Mouse (Mus musculus): ENCODE measurements around the gene Gm49353.

The Gm49353 gene

DNA sequence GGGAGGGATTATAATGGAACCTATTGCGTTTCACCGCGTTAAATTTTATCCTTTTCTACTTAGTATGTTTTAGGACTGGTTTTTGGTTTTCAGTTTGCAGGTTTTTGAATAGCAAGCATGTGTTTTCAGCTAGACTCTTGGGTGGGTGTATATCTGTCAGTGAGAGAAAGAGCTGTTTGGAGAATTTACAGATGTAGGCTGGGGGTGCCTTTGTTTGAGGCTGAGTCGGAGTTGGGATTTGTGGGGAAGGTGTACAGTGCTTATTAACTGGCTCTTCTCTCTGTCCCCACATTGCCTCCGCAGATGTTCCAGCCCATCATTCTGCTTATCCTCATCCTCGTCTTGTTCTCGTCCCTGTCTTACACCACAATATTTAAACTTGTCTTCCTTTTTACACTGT is at the start of gene Gm49353:
Gene Gm49353, plus strand, starts transcription at position 313 of the 400 bp plus-strand sequence.
- DNase-seq: no peak

DNA sequence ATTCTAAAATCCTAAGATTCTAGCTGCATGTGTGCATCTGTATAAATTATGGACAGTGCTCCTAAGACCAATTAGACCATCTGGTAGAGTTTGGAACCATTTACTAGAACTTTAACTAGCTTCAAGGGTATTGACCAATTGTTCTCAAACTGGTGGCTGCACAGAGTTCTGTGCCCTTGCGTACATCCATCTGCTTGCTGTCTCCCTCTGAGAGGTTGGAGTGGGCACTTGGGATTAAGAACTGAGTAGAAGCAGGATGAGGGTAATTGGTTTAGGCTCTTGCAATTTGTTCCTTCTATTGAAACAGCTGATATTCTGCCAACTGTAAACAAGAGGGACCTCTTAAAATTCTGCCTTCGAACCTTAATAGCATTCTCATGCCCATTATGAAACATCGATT is 43.5 kb upstream of the Gm49353 start:
- DNase-seq: no peak

DNA sequence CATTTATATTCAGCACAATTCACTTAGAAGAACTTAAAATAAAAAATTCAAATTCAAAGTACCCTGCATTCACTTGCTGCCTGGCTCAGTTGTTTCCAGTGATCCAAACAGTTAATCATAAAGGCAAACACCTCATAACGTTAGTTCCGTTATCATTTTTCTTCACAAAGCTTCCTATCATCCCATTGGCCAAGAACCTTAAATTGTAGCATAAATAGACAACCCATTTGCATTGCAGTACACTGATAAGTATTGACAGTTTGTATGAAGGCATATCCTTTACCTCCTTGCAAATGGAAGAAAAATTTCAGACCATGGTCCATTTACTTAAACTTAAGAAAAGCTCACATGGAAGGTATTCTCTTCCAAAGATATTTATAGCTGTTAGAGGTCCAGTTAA is 37.1 kb upstream of the Gm49353 start:
- no peak for DNase-seq

DNA sequence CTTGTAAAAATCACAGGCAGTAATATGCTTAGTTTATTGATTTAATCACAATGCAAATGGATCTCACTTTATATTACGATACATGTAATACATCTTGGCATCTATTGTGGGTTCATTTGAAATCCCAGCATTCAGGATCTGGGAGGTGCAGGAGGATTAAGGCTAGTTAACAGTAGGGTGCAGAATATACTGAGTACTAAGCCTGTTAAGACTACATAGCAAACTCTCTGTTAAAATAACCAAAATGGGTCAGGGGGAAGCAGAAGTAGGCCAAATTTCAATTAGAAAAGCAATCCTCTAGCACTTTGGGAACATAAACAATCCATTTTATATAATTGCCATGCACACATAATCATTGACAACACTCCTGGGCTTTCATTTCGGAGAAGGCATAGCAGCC is 25.0 kb upstream of the Gm49353 start:
- no peak for DNase-seq

DNA sequence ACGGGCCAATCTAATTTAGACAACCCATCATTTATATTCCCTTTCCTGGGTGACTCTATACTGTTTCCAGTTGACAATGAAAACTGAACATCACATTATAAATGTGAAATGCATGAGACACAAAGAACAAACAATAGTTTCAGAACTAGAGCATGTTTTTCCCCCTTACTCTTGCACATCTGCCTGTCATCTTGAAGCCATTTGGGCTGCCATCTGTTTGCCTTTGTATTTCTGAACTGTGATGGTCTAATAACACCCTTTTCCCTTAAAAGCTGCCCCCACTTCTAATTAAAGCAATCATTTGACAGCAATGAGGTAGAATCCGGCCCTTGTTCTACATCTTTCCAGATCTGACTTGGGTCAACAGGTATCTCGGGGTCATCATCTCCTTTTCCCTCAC is 23.1 kb upstream of the Gm49353 start:
- DNase-seq: no peak

DNA sequence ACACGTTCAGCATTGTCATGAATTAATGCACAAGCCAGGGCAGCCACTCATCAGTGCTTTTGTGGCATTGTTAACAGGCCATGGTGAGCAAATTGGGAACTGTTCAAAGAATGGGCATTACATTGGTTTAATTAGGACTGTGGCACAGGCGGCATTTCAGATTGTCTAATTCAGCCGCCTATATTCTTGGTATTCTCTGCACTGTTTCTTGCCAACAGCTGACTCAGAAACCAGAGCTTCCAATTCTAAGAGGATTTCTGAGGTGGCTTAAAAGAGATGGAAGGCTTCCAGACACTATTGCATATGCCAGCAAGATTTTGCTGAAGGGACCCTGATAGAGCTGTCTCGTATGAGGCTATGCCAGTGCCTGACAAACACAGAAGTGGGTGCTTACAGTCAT is 21.9 kb upstream of the Gm49353 start:
- no peak for DNase-seq

DNA sequence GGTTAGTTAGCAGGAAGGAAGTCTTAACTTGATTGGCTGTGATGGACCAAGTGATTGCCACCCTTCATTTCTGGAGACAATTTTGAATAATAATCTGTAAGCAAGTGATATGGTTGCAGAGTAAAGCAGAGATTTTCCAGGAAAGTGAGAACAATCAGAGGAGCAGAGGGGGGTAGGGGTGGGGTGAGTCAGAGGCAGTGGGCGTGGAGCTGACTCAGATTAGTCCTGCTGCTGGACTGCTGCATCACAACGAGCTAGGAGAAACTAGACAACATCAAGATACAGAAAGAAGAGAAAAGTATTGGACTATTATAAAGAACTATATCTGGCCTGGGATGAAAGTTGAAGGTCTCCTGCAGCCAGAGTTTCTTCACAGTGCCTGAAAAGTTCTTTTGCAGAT is 20.8 kb upstream of the Gm49353 start:
- DNase-seq: no peak

DNA sequence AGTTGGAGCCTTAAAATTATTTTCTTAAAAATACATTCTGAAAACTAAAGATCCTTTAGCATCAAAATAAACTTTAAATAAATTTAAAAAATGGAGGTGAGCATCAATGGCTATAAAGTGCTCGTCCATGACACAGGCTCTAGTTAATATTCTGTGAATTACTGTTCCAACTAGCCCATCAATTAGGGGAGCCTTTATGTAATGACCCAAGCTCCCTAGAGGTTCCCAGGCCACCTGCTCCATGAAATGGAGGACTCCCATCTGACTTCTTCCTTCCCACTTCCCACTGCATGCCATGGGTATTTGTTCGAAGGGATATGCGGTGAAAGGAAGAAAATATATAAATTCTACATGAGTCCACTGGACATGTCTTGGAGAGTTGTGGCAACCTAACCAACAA is 18.5 kb upstream of the Gm49353 start:
- no peak for DNase-seq

DNA sequence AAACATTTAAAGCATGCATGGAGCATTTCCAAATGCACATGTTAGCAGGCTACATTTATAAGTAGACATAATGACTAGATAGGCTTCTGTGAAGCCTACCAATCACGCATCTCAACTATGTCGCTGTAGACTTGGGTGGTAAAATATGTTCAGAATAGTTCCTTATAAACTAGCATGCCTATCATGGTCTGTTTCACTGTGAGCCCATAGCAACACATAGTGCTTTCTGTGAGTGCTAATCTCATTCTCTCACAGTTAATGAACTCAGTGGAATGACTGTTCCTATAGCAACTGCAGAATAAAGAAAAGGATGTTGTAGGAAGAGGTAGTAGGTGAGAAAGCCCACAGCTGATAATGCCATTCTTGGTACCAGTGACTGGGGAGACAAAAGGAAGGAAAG is 17.7 kb upstream of the Gm49353 start:
- no peak for DNase-seq

DNA sequence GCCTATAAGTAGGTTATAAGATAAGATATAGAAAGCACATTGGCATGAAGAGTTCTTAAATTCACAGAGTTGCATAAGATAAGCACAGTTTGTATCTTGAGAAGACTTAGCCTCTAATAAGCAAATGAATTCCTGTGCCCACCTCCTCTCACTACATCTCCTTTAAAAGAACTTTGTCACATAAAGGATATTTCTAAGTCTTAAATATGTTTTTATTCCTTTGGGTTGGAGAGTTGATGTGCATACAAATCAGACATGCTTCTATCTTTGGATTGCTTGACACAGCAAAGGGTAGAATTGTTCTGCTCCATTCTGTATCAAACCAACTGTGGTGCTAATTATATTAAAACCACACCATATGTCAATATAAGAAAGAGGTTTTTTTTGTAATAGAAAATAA is 5.0 kb upstream of the Gm49353 start:
- no peak for DNase-seq

DNA sequence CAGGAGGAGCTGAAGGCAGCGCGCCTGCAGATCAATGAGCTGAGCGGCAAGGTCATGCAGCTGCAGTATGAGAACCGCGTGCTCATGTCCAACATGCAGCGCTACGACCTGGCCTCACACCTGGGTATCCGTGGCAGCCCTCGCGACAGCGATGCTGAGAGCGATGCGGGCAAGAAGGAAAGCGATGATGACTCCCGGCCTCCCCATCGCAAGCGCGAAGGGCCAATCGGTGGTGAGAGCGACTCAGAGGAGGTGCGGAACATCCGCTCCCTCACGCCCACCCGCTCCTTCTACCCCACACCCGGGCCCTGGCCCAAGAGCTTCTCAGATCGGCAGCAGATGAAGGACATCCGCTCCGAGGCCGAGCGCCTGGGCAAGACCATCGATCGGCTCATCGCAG is 1.9 kb upstream of the Gm49353 start:
- no peak for DNase-seq

DNA sequence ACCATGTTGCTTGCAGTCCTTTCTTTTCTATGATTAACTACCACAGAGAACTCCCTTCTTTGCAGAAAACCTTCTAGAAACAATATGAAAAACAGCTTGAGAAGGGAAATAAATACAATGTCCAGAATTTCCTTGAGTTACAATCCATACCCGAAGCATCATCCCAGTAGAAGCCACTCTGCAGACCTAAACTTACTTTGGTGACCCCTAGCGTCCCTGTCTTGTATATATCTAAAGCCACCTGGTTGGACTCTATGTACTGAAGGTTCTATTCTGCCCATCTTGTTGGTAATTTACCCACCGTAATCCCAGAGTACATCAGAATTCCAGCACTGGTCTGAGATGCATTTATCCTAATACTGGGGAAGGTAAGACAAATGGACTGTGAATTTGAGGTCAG is 1.1 kb downstream of the Gm49353 start:
- DNase-seq: no peak

DNA sequence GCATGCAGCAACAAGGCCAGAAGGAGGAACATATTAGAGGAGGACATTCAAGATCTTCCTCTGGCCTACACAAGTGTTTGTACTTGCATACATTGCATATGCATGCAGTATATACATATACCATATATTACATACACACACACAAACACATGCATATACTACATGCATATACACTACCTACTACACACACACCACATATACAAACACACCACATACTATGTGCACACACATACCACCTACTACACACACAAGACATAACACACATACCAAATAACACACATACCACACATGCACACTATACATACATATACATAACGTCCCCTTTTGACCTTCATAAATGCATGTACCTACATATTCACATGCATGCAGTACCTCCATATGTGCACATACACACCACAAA is 1.9 kb downstream of the Gm49353 start:
- DNase-seq: no peak

DNA sequence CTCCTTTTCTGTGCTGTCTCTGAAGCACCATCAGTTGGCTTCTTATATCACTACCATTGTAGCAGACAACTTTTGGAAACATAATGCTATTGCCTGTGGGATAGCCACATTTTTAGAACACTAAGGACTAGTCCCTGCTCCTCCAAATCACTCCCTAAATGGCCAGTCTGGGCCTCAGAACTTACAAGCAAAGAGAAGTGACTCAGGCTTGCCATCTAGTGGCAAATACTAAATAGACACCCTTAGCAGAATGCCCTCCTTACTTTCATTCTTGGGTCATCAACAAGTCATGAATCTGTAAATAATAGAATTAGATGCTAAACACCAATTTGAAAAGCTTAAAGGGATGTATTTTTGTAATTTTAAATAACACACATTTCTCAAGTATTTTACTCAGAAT is 8.0 kb downstream of the Gm49353 start:
- DNase-seq: peak; percentile 51 to 54

DNA sequence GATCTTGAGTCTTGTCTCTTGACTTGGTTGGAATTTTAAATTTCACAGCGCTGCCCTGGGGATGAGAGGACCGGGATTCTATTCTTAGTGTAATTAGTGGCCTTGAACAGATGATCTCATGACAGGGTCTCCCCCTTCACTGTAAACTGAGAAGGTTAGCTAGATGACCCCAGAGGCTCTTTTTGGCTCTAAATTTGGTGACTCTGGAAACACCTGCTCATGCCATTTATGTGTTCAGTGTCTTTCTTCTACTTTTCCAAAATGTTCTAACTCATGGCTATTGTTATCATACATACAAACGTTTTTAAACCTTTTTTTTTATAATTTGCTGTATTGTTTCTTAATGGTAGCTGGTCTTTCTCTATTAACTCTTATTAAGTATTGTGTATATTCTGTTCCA is 10.0 kb downstream of the Gm49353 start:
- no peak for DNase-seq

DNA sequence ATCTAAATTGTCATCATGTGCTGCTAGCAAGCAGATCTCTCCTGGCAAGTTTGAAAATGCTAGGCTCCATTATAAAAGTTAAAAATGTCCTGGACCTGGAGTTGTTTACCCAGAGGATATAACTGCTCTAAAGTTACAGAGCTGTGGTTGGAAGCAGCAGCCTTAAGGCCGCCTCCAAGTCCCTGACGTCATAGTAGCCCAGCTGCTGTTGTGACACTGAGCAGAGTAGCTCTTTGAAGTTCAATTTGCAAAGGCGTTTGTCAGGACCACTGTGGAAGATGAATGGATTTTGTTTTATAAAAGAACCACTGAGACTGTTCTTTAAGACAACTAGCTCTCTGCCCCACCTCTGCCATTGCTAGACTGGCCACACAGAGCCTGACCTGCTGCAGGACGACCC is 12.7 kb downstream of the Gm49353 start, which contains the start of gene 9330159F19Rik:
Gene 9330159F19Rik, plus strand, starts transcription at position 154 of the 400 bp plus-strand sequence.
- DNase-seq: no peak

DNA sequence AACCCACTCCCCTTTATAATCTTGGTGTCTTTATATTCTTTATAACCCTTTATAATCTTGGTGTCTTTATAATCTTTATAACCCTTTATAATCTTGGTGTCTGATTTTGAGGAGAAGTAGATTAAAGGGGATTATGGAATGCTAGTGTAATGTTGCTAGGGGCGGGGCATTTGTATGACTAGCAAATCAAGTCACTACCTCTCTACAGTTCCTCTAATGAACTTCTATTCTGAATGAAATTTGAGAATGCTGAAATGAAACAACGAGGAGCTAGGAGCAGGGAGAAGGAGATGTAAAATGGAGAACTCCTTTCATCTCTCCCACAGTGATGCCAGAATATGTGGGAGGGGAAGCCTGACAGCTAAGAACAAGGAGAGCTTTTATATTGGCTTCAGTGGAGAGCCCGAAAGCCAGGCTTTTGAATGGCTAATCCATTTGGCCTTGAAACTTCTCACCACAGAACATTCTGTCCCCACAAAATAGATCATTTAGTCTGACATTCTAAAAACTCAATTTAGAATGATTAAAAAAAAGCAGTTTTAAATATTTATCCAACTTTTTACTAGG is 14.9 kb downstream of the Gm49353 start:
- DNase-seq: no peak

DNA sequence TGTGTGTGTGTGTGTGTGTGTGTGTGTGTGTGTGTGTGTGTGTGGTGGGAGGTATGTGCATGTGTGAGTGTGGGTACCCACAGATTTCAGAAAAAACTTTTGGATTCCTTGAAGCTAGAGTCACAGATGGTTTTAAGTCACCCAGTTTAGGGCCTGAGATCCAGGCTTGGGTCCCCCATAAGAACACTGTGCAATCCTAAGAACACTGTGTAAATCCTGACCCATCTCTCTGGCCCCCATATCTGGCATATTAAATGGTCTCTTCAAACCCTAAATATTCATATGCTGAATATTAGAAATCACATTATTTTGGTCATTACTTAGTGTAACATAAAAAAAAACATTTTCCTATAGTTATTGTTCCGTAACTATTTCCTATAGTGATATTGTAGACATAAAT is 18.2 kb downstream of the Gm49353 start:
- no peak for DNase-seq

DNA sequence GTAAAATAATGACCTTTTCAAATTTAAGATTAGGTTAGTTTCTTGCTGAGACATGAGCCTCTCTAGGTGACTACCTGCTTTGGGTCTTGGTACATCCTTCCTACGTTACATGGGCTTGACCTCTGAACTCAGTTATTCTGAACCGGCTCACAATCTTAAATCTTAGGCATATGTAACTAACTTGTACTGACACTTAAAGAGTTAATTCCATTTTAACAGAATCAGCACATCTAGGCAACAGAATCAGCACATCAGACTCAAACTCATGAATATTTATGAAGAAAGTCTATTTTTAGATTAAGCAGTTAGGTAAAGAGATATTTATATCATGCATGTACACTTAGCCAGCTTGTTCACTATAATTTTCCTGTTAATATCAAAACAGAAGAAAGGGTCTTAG is 18.7 kb downstream of the Gm49353 start:
- DNase-seq: no peak

DNA sequence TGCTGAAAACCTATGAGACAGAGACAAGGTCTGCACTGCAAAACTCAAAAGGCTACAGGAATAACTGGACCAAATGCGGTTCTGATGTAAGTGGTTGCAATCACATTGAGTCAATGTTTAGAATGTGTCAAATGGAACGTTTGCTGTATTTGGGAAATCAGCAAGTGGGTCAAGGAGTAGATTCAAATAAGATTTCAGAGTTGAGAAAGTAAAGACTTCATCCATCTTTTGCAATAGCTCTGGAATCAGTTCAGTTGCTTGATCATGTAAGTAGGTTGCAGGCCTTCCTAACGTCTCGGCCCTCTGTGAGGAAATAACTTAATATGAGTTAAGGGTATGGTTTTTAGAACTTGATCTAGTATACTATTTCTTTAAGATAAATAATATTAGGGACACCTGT is 26.6 kb downstream of the Gm49353 start:
- no peak for DNase-seq

DNA sequence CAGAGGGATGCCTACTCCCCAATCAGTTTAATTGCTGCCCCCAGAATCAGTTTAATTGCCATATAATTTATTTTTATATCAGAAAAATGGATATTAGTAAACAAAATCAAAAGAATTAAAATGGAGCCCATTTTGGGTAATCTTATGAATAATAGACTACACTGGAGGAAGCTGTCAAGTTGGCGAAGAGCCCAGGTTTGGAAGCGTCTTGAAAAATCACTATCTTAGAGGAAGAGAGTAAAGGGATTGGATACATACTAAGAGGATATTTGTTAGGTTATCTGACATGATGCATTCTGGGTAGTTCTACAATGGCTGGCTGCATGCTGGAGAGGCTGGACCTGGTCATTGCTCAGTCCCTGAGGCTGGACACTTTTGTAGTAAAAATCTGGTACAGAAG is 32.5 kb downstream of the Gm49353 start:
- DNase-seq: peak; percentile 13 to 22

All from cerebellum, adult 18-20 months (tissue).